Mouse (Mus musculus): Measurements from ENCODE around the gene Nmb. TPM values are rescaled to one million over a fixed set of nuclear protein-coding genes. Genes with fewer than 3 reads are reported as not detected.
A peak's percentile ranks its signal among the peaks of the same experiment; 100 is the strongest.

Gene Nmb
- polyA plus RNA-seq, 1 experiment from 2014 or later, result 9.1 TPM

GRCm38 (mm10) chr7:80864151-80864550, 40.7 kb downstream of the Nmb start:
- WGBS, result 77% methylated on average over 1 of the region's 1 CpGs
- Histone ChIP-seq H3K9me3 (replicated peaks) (no peaks in the 10 kb centered on the region), H3K27me3 (ENCODE audit: low read depth, poor library complexity, severe bottlenecking) (no peaks in the 10 kb centered on the region), H3K36me3 (peaks cover 64% of the 10 kb centered on the region), H3K4me3 (no peak overlapping the region), H3K27ac (no peak overlapping the region), H3K4me1 (peaks cover 33% of the 10 kb centered on the region)
- no peak for DNase-seq (ENCODE audit: low spot score)

GRCm38 (mm10) chr7:80863520-80863919, 41.4 kb downstream of the Nmb start:
- H3K36me3 ChIP-seq, result peaks cover 58% of the 10 kb centered on the region
- WGBS, result 90% methylated on average over 5 of the region's 5 CpGs
- no peak for DNase-seq (ENCODE audit: low spot score)
- H3K4me3 ChIP-seq, result no peak overlapping the region
- H3K4me1 ChIP-seq, result peaks cover 33% of the 10 kb centered on the region
- H3K27ac ChIP-seq, result no peak overlapping the region
- no peaks in the 10 kb centered on the region for H3K27me3 ChIP-seq (ENCODE audit: low read depth, poor library complexity, severe bottlenecking)
- H3K9me3 ChIP-seq (replicated peaks), result no peaks in the 10 kb centered on the region

GRCm38 (mm10) chr7:80862475-80862874, 42.4 kb downstream of the Nmb start:
- WGBS, result 84% methylated on average over 2 of the region's 2 CpGs
- peaks cover 33% of the 10 kb centered on the region for H3K4me1 ChIP-seq
- H3K4me3 ChIP-seq, result peak overlapping the region; percentile 17; the same call in 1 of the 2 replicates
- H3K9me3 ChIP-seq (replicated peaks), result no peaks in the 10 kb centered on the region
- no peak for DNase-seq (ENCODE audit: low spot score)
- H3K27ac ChIP-seq, result no peak overlapping the region
- peaks cover 47% of the 10 kb centered on the region for H3K36me3 ChIP-seq
- H3K27me3 ChIP-seq (ENCODE audit: low read depth, poor library complexity, severe bottlenecking), result no peaks in the 10 kb centered on the region

- under 1% methylated on average over 40 of the region's 40 CpGs for WGBS
- DNase-seq (ENCODE audit: low spot score), result peak; percentile 93
- peaks cover 31% of the 10 kb centered on the region for H3K36me3 ChIP-seq
- H3K9me3 ChIP-seq (replicated peaks), result no peaks in the 10 kb centered on the region
- H3K27ac ChIP-seq, result peak within 1 kb of the TSS; percentile 100
- H3K27me3 ChIP-seq (ENCODE audit: low read depth, poor library complexity, severe bottlenecking), result no peaks in the 10 kb centered on the region
- H3K4me1 ChIP-seq, result peaks cover 33% of the 10 kb centered on the region
- H3K4me3 ChIP-seq, result peak within 1 kb of the TSS; percentile 97
These were observed 44.1 kb downstream of the Nmb start, which contains the start of gene Zscan2 for GRCm38 (mm10) chr7:80860729-80861274. Zscan2 (plus strand) TSS chr7:80860920.

GRCm38 (mm10) chr7:80860227-80860626, 44.6 kb downstream of the Nmb start:
- Histone ChIP-seq H3K4me3 (peak overlapping the region; percentile 97), H3K36me3 (peaks cover 25% of the 10 kb centered on the region), H3K4me1 (peaks cover 33% of the 10 kb centered on the region), H3K9me3 (replicated peaks) (no peaks in the 10 kb centered on the region), H3K27me3 (ENCODE audit: low read depth, poor library complexity, severe bottlenecking) (no peaks in the 10 kb centered on the region), H3K27ac (peak overlapping the region; percentile 100)
- DNase-seq (ENCODE audit: low spot score), result peak; percentile 77
- WGBS, result under 1% methylated on average over 13 of the region's 13 CpGs

- peaks cover 12% of the 10 kb centered on the region for H3K4me1 ChIP-seq
- no peak overlapping the region for H3K27ac ChIP-seq
- H3K27me3 ChIP-seq (ENCODE audit: low read depth, poor library complexity, severe bottlenecking), result no peaks in the 10 kb centered on the region
- H3K4me3 ChIP-seq, result no peak overlapping the region
- no peaks in the 10 kb centered on the region for H3K9me3 ChIP-seq (replicated peaks)
- H3K36me3 ChIP-seq, result no peaks in the 10 kb centered on the region
- peak; percentile 83 for DNase-seq (ENCODE audit: low spot score)
- 32% methylated on average over 6 of the region's 6 CpGs for WGBS
These were observed 47.7 kb downstream of the Nmb start for GRCm38 (mm10) chr7:80857181-80857580.

- Histone ChIP-seq H3K27me3 (ENCODE audit: low read depth, poor library complexity, severe bottlenecking) (no peaks in the 10 kb centered on the region), H3K4me1 (peaks cover 4% of the 10 kb centered on the region), H3K36me3 (no peaks in the 10 kb centered on the region), H3K4me3 (no peak overlapping the region), H3K27ac (no peak overlapping the region), H3K9me3 (replicated peaks) (no peaks in the 10 kb centered on the region)
- no peak for DNase-seq (ENCODE audit: low spot score)
These were observed 49.6 kb downstream of the Nmb start for GRCm38 (mm10) chr7:80855316-80855715.

- H3K4me3 ChIP-seq, result no peak overlapping the region
- no peaks in the 10 kb centered on the region for H3K27me3 ChIP-seq (ENCODE audit: low read depth, poor library complexity, severe bottlenecking)
- DNase-seq (ENCODE audit: low spot score), result no peak
- WGBS, result 95% methylated on average over 3 of the region's 3 CpGs
- no peaks in the 10 kb centered on the region for H3K9me3 ChIP-seq (replicated peaks)
- H3K36me3 ChIP-seq, result no peaks in the 10 kb centered on the region
- H3K4me1 ChIP-seq, result no peaks in the 10 kb centered on the region
- no peak overlapping the region for H3K27ac ChIP-seq
These were observed 51.7 kb downstream of the Nmb start for GRCm38 (mm10) chr7:80853218-80853617.

Other genes with a start within 250 kb of the Nmb start
- 13.4 and 16.0 TPM in 2 replicates for gene Crtc3, start 216.2 kb downstream of the Nmb start, polyA plus RNA-seq (2016; fragmentation: Nextera tagmentation; extraction: Ambion mirVana)
- 21.8 and 25.4 TPM in 2 replicates for gene Iqgap1, start 79.1 kb downstream of the Nmb start, polyA plus RNA-seq (2016; fragmentation: Nextera tagmentation; extraction: Ambion mirVana)
- gene Zscan2, start 44.2 kb downstream of the Nmb start, polyA plus RNA-seq (2016; fragmentation: Nextera tagmentation; extraction: Ambion mirVana), result 4.0 and 4.3 TPM in 2 replicates
- 49.5 and 54.5 TPM in 2 replicates for gene Wdr73, start 3.8 kb downstream of the Nmb start, polyA plus RNA-seq (2016; fragmentation: Nextera tagmentation; extraction: Ambion mirVana)
- 191 and 201 TPM in 2 replicates for gene Sec11a, start 42.7 kb upstream of the Nmb start, polyA plus RNA-seq (2016; fragmentation: Nextera tagmentation; extraction: Ambion mirVana)
- 15.7 and 16.1 TPM in 2 replicates for gene Zfp592, start 88.6 kb upstream of the Nmb start, polyA plus RNA-seq (2016; fragmentation: Nextera tagmentation; extraction: Ambion mirVana)
- gene Alpk3, start 152.5 kb upstream of the Nmb start, polyA plus RNA-seq (2016; fragmentation: Nextera tagmentation; extraction: Ambion mirVana), result 0.19 and 0.48 TPM in 2 replicates
- gene Slc28a1, start 209.7 kb upstream of the Nmb start, polyA plus RNA-seq (2016; fragmentation: Nextera tagmentation; extraction: Ambion mirVana), result 0.09 TPM in 1 of 2 replicates, not detected in the other